Mouse (Mus musculus) v-Abl transformed pro-B cells (cell line): ENCODE results near the gene Psen1.

Experiments used
- in situ Hi-C, 2 experiments: fragments of 400-800 bp; cut with MboI; formaldehyde crosslinking; loops; one replicate each; pipeline ENCODE4 v1.15.1; 2025; ENCODE audit not compliant: unreplicated experiment in 2 of 2

Gene Psen1

GRCm38 (mm10) chr12:83765965-83766603, 78.1 kb downstream of the Psen1 start:
- in situ Hi-C loops, result loop anchor here (5.0 to 25.0 kb wide), 3 partner anchors 49 to 654 kb away; no protein-coding TSS in a partner anchor

DNA sequence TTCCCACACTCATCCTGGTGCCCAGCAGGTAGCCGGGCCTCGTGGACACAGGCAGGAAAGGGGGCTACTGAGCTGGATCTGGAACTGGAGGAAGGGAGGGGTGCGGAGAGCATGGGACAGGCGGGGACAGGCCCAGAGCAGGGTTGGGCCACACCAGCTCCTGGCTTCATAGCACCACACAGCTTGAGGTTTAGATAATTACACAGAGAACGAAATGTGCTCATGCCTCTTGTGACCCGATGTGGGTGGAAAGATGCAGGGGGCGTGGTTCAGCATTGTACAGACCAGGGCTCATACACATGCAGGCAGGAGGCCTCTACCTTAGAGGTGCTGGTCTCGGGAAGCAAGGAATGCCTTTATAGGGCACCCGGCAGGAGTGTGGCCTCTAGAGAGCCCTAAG, 79.9 kb downstream of the Psen1 start:
- in situ Hi-C loops, result loop anchor here (5.0 to 25.0 kb wide), 3 partner anchors 51 to 656 kb away; no protein-coding TSS in a partner anchor

GRCm38 (mm10) chr12:83768235-83768899, 80.4 kb downstream of the Psen1 start:
- in situ Hi-C loops, result loop anchor here (5.0 to 25.0 kb wide), 3 partner anchors 51 to 656 kb away; no protein-coding TSS in a partner anchor

DNA sequence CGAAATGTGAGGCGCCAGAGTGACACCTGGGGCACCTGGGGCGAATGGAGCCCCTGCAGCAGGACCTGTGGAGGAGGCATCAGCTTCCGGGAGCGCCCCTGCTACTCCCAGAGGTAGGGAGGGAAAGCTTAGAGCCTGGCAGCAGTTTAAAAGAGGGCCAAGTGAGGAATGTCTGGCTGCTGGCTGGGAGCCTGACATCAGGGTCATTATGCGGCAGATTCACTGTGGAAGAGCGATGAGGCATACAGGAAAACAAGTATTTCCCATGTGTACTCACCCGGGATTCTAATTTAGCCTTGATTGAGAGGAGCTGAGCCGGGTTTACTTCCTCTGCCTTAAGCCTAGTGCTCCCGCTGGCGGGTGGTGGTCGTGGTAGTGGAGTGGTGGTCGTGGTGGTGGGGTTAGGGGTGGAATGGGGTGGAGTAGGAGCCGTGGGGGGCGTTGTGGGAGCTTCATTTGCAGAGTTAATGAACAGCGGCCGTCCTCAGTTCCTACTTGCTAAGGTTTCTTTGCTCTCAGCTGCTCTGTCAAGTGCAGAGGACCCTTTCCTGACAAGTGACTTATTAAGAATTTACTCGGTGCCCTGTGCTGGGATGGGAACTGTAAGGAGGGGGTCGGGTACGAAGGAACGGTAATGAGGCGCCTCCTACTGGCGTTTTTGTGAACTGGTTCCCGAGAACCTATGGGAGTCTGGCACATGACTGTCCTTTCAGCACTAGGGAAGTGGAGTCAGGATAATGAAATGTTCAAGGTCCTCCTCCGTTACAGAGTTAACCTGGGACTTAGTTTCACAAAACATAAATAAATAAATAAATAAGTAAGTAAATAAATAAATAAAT, 82.7 kb downstream of the Psen1 start:
- in situ Hi-C loops, result loop anchor here (5.0 to 25.0 kb wide), 2 partner anchors 658 kb away; no protein-coding TSS in a partner anchor

DNA sequence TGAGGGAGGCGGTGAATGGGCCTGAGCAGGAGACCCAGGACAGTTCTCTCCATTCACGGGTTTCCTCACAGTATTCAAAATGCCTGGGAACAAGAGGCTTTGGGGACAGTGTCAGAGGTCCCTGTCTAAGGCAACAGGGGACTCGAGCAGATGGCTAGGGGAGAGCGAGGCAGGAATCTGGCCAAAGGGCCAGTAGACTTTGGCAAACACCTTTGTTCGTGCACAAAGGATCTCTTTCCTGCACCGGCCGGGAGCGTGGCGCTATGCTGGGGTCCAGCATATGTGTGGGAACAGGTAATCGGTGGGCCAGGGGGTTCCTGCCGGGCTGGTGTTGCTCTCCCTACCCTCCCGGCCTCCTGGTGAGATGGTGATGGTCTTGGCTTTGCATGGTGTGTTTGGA, 87.7 kb downstream of the Psen1 start:
- in situ Hi-C loops, result no loop called here

DNA sequence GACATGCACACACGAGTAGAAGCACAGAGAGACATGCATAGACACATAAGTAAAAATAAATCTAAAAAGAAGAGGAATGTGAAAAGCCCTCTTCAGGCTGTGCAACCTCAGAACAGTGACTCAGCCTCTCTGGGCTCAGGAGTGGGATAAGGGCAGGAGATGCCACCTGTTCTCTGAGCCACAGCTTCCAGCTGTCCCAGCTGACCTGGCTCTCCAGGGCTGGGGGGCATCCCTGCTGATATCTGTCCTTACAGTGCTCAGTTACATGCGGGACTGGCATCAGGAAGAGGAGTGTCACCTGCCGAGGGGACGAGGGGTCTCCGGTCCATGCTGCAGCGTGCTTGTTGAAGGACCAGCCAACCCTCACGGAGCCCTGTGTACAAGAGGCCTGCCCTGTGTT, 88.8 kb downstream of the Psen1 start:
- in situ Hi-C loops, result no loop called here

DNA sequence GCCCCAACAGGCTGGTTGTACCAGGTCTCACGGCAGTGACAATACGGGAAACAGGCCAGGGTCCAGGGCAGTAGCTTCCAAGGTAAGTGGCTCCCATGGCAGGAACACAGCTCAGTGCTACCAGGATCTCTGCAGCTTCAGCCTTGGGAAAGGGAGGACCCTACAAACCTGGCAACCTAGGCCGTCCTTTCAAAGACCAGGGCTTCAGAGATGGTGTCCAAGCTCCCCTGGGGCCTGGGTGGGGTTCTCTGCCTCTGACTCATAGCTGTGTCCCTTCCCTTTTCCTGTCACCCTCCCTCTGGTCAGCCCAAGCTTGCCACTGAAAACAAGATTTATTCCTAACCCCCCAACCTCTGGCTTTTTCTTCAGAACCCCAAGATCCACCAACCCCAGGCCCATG, 92.2 kb downstream of the Psen1 start:
- in situ Hi-C loops, result no loop called here

GRCm38 (mm10) chr12:83781204-83781603, 93.3 kb downstream of the Psen1 start:
- in situ Hi-C loops, result no loop called here

- in situ Hi-C loops, result no loop called here
Observed at GRCm38 (mm10) chr12:83781640-83782278, 93.8 kb downstream of the Psen1 start.

GRCm38 (mm10) chr12:83782669-83783068, 94.7 kb downstream of the Psen1 start:
- in situ Hi-C loops, result no loop called here
